Mouse (Mus musculus) embryonic facial prominence, embryonic 13.5 days (tissue): ENCODE results near the gene Nfatc2. TPM values are rescaled to one million over a fixed set of nuclear protein-coding genes. Genes with fewer than 3 reads are reported as not detected.

ENCODE experiments used
- ATAC-seq: fragments of 200-750 bp; cut with Nextera tagmentation; 2 replicates; pipeline ENCODE4 v1.8.0; 2017; ENCODE audit warnings: low read depth; ENCODE audit not compliant: insufficient number of reproducible peaks, insufficient read depth, low FRiP score, low TSS enrichment
- H3K27ac ChIP-seq: fragments of 300-500 bp; sonication (generic); 2 replicates; pipeline ENCODE4 v1.5.1; 2015; ENCODE audit warnings: moderate library complexity, mild to moderate bottlenecking, inconsistent platforms
- H3K27me3 ChIP-seq: fragments of 300-500 bp; sonication (generic); 2 replicates; pipeline ENCODE4 v1.6.1; 2015; ENCODE audit warnings: mild to moderate bottlenecking, inconsistent platforms
- H3K36me3 ChIP-seq: fragments of 300-500 bp; sonication (generic); 2 replicates; pipeline ENCODE4 v1.6.1; 2015; ENCODE audit warnings: mild to moderate bottlenecking, inconsistent platforms
- H3K4me1 ChIP-seq: fragments of 300-500 bp; sonication (generic); 2 replicates; pipeline ENCODE4 v1.6.1; 2015; ENCODE audit warnings: inconsistent platforms
- H3K4me2 ChIP-seq: fragments of 300-500 bp; sonication (generic); 2 replicates; pipeline ENCODE4 v1.6.1; 2015; ENCODE audit warnings: moderate library complexity, mild to moderate bottlenecking, inconsistent platforms
- H3K4me3 ChIP-seq: fragments of 300-500 bp; sonication (generic); 2 replicates; pipeline ENCODE4 v1.5.1; 2015; ENCODE audit warnings: mild to moderate bottlenecking, inconsistent platforms
- H3K9ac ChIP-seq: fragments of 300-500 bp; sonication (generic); 2 replicates; pipeline ENCODE4 v1.6.1; 2015; ENCODE audit warnings: mild to moderate bottlenecking, inconsistent platforms
- H3K9me3 ChIP-seq: fragments of 300-500 bp; sonication (generic); 2 replicates; pipeline ENCODE4 v1.6.1; 2016; ENCODE audit warnings: inconsistent platforms
- WGBS: fragments of 180-500 bp; shearing (Covaris S2); methylation state at CpG from one replicate; pipeline ENCODE4 v1.1.7; 2015; ENCODE audit warnings: mixed read lengths; 5-methylcytosine and 5-hydroxymethylcytosine counted together
- polyA plus RNA-seq: library from polyadenylated mRNA; unstranded; fragments of >200 nt; fragmentation: Nextera tagmentation; extraction: Ambion mirVana; gene quantifications from 2 replicates; pipeline ENCODE4 v1.2.1, GENCODE M21; 2015

Gene Nfatc2
- polyA plus RNA-seq, 1 experiment from 2014 or later, result 5.9 TPM

- ATAC-seq, result no peak
- Histone ChIP-seq H3K27me3 (peaks cover 10% of the 10 kb centered on the region), H3K4me3 (no peak overlapping the region), H3K4me2 (no peak overlapping the region), H3K9ac (no peak overlapping the region), H3K4me1 (peaks cover 30% of the 10 kb centered on the region), H3K9me3 (no peaks in the 10 kb centered on the region), H3K27ac (peak overlapping the region; percentile 48; the same call in 1 of the 2 replicates), H3K36me3 (no peaks in the 10 kb centered on the region)
- WGBS, result 56% methylated on average over 9 of the region's 9 CpGs
Observed at GRCm38 (mm10) chr2:168608125-168608564, 6.7 kb upstream of the Nfatc2 start.

DNA sequence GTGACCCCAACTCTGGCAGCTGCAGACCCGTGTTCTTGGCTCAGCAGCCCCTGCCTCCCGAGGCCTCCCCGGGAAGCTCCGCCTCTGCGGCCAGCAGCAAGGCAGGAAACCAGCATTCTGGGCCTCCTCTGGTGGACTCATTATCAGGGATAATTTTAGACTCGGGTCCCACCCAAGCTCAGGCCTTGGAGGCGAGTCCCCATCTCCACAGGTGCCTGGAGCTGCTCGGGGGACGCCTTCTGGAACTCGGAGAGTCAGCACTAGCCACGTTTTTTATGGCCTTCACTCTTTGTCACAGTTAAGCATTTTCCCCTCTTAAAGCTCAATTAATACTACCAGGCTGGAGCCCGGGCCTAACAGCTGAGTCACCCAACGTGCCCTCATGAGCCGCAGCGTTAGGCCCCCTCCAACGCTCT lies 3.2 kb upstream of the Nfatc2 start:
- ATAC-seq, result no peak
- H3K36me3 ChIP-seq, result no peaks in the 10 kb centered on the region
- no peak overlapping the region for H3K4me3 ChIP-seq
- H3K9ac ChIP-seq, result no peak overlapping the region
- peak overlapping the region; percentile 66 for H3K27ac ChIP-seq
- WGBS, result 34% methylated on average over 16 of the region's 16 CpGs
- H3K27me3 ChIP-seq, result peaks cover 44% of the 10 kb centered on the region
- H3K4me1 ChIP-seq, result peaks cover 52% of the 10 kb centered on the region
- H3K4me2 ChIP-seq, result no peak overlapping the region
- H3K9me3 ChIP-seq, result no peaks in the 10 kb centered on the region

DNA sequence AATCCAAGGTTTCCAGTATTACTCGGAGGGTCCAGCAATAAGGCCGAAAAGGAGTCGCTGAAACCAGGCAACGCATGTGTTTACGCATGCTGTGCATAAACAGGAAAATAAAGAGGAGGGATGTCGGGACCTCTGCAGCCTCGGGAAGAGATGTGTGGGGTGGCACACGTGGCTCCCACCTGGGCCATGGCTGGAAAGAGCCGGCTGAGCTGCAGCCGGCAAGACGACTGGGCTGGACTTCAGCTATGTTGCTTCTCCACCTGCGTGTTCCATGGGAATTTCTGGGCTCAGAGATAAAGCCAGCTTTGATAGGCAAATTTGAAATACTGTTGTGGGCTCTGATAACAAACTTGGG lies 907 bp upstream of the Nfatc2 start:
- ATAC-seq, result no peak
- Histone ChIP-seq H3K4me1 (peaks cover 41% of the 10 kb centered on the region), H3K9me3 (no peaks in the 10 kb centered on the region), H3K4me2 (peak overlapping the region; percentile 95), H3K9ac (no peak overlapping the region), H3K4me3 (peak overlapping the region; percentile 59; the same call in 1 of the 2 replicates), H3K27me3 (peaks cover 60% of the 10 kb centered on the region), H3K27ac (peak overlapping the region; percentile 89), H3K36me3 (no peaks in the 10 kb centered on the region)
- 22% methylated on average over 12 of the region's 12 CpGs for WGBS

GRCm38 (mm10) chr2:168600750-168601490 lies 537 bp downstream of the Nfatc2 start:
- Histone ChIP-seq H3K36me3 (no peaks in the 10 kb centered on the region), H3K9ac (peak overlapping the region; percentile 78), H3K9me3 (no peaks in the 10 kb centered on the region), H3K4me1 (peaks cover 41% of the 10 kb centered on the region), H3K4me2 (peak overlapping the region; percentile 95), H3K27me3 (peaks cover 60% of the 10 kb centered on the region), H3K4me3 (peak overlapping the region; percentile 59), H3K27ac (peak overlapping the region; percentile 89)
- ATAC-seq, result no peak
- 2% methylated on average over 32 of the region's 32 CpGs for WGBS

DNA sequence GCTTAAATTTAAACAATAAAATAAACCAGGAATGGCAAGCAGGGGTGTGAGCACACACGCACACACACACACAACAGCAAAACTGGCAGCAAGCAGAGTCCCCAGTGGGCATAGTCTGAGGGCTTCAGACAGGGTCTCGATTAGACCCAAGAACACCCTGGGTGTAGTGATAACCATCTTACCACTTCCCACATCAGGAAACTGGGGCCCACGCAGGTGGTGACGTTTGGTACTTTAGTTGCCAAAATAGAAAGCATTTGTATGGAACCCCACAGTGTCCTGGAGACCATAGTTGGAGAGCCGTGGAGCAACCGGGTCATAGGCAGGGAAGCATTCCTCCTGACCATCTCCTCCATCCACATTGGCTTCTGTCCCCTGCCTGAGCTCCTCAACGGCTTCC lies 5.8 kb downstream of the Nfatc2 start:
- Histone ChIP-seq H3K9ac (no peak overlapping the region), H3K27me3 (peaks cover 44% of the 10 kb centered on the region), H3K4me1 (peaks cover 15% of the 10 kb centered on the region), H3K9me3 (no peaks in the 10 kb centered on the region), H3K36me3 (no peaks in the 10 kb centered on the region), H3K27ac (no peak overlapping the region), H3K4me2 (no peak overlapping the region), H3K4me3 (no peak overlapping the region)
- 83% methylated on average over 7 of the region's 7 CpGs for WGBS
- no peak for ATAC-seq

- Histone ChIP-seq H3K9me3 (no peaks in the 10 kb centered on the region), H3K4me3 (no peak overlapping the region), H3K4me1 (peaks cover 23% of the 10 kb centered on the region), H3K36me3 (no peaks in the 10 kb centered on the region), H3K27me3 (peaks cover 48% of the 10 kb centered on the region), H3K9ac (no peak overlapping the region), H3K27ac (no peak overlapping the region), H3K4me2 (no peak overlapping the region)
- 84% methylated on average over 6 of the region's 6 CpGs for WGBS
- no peak for ATAC-seq
Observed at GRCm38 (mm10) chr2:168593676-168594075, 7.8 kb downstream of the Nfatc2 start.

DNA sequence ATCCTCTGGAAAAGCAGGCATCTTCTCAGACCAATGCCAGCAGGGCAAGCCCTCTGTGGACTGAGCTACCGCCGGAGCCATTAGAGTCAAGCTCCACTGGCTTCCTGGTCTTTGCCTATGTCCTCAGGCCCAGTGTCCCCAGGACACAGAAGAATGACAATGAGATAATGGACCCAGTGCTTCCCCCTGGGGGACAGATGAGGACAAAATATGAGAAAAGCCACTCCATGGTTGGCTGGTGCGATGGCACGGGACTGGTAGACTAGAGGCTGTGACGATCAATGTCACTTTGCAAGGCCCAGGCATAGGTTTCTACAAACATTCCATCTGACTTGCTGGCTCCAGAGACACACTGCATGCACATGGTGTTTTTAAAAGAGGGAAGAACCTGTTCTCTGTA lies 8.5 kb downstream of the Nfatc2 start:
- H3K4me3 ChIP-seq, result no peak overlapping the region
- H3K4me2 ChIP-seq, result no peak overlapping the region
- peaks cover 30% of the 10 kb centered on the region for H3K4me1 ChIP-seq
- H3K27ac ChIP-seq, result no peak overlapping the region
- H3K9me3 ChIP-seq, result no peaks in the 10 kb centered on the region
- peaks cover 47% of the 10 kb centered on the region for H3K27me3 ChIP-seq
- no peak overlapping the region for H3K9ac ChIP-seq
- WGBS, result 83% methylated on average over 5 of the region's 5 CpGs
- H3K36me3 ChIP-seq, result no peaks in the 10 kb centered on the region
- no peak for ATAC-seq

DNA sequence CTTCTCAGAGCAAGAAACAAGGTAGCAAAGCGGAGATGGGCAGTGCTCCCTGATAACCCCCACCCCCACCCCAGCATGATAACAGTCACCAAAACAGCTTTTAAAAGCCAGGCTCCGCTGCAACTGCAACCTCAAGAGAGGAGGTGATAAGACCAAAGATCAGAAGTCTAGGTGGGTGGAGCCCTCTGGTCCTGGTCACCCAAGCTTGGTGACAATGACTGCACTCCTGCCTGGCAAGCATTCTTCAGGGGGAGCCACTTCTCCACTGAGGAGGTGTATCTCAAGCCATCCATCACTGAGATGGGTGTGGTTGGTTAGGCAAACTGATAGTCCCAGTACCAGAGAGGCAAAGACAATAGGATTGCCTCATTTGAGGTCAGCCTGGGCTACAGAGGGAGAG lies 10.4 kb downstream of the Nfatc2 start:
- H3K4me2 ChIP-seq, result no peak overlapping the region
- ATAC-seq, result no peak
- no peaks in the 10 kb centered on the region for H3K9me3 ChIP-seq
- H3K36me3 ChIP-seq, result no peaks in the 10 kb centered on the region
- H3K27me3 ChIP-seq, result peaks cover 48% of the 10 kb centered on the region
- no peak overlapping the region for H3K27ac ChIP-seq
- peaks cover 38% of the 10 kb centered on the region for H3K4me1 ChIP-seq
- H3K9ac ChIP-seq, result no peak overlapping the region
- 81% methylated on average over 2 of the region's 2 CpGs for WGBS
- no peak overlapping the region for H3K4me3 ChIP-seq

- Histone ChIP-seq H3K36me3 (no peaks in the 10 kb centered on the region), H3K4me1 (peaks cover 38% of the 10 kb centered on the region), H3K4me2 (peak overlapping the region; percentile 69), H3K9me3 (no peaks in the 10 kb centered on the region), H3K27me3 (peaks cover 48% of the 10 kb centered on the region), H3K4me3 (peak overlapping the region; percentile 39), H3K27ac (no peak overlapping the region), H3K9ac (peak overlapping the region; percentile 4; the same call in 1 of the 2 replicates)
- 35% methylated on average over 10 of the region's 10 CpGs for WGBS
- no peak for ATAC-seq
Observed at GRCm38 (mm10) chr2:168590556-168590955, 10.9 kb downstream of the Nfatc2 start.

GRCm38 (mm10) chr2:168590168-168590551 lies 11.3 kb downstream of the Nfatc2 start:
- no peaks in the 10 kb centered on the region for H3K36me3 ChIP-seq
- H3K4me1 ChIP-seq, result peaks cover 38% of the 10 kb centered on the region
- H3K27me3 ChIP-seq, result peaks cover 48% of the 10 kb centered on the region
- peak overlapping the region; percentile 39 for H3K4me3 ChIP-seq
- ATAC-seq, result no peak
- H3K27ac ChIP-seq, result no peak overlapping the region
- peak overlapping the region; percentile 49 for H3K9ac ChIP-seq
- H3K9me3 ChIP-seq, result no peaks in the 10 kb centered on the region
- under 1% methylated on average over 34 of the region's 38 CpGs for WGBS
- peak overlapping the region; percentile 69 for H3K4me2 ChIP-seq

DNA sequence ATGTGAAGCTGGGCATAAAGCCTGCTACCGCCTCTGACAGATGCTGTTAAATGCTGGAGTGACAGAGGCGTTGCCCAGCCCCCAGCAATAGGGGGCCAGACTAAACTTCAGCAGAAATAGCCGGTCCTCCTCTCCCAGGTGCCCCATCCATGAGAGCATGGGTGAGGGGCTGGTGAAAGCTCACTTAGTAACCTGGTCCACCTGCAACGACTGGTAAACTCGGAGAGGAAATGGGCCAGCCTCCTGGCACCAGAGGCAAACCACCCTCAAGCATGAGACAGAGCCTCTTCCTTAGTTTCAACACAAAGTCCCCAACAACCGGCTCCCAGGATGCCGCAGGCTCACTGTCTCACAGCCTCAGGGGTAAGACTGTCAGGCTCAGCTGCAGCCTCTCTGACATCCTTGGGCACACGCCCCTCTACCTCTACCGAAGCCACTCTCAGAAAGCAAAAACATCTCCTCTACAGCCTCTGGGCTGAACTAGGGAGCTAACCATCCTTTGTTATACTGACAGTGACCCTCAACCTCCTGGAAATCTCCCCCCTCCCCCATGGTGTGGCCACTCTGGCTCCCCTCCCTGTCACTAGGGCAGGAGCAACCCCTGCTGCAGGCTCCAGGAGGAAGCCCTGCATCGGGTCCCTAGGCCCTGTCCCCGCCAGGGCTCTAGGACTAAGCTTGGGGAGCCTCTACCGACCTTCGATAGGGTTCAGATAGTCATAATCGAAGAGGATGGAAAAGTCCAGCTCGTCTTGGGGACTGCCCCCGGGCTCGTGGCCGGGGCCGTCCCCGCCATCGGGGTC lies 11.9 kb downstream of the Nfatc2 start:
- H3K4me3 ChIP-seq, result peak overlapping the region; percentile 39
- H3K36me3 ChIP-seq, result no peaks in the 10 kb centered on the region
- WGBS, result 9% methylated on average over 21 of the region's 21 CpGs
- H3K27ac ChIP-seq, result no peak overlapping the region
- H3K27me3 ChIP-seq, result peaks cover 48% of the 10 kb centered on the region
- no peak for ATAC-seq
- peaks cover 40% of the 10 kb centered on the region for H3K4me1 ChIP-seq
- H3K9me3 ChIP-seq, result no peaks in the 10 kb centered on the region
- peak overlapping the region; percentile 49 for H3K9ac ChIP-seq
- H3K4me2 ChIP-seq, result peak overlapping the region; percentile 69
